Mouse (Mus musculus): ENCODE measurements around the gene Txndc5. TPM values are rescaled to one million over a fixed set of nuclear protein-coding genes. Genes with fewer than 3 reads are reported as not detected.

The Txndc5 gene
- polyA plus RNA-seq (2015; fragmentation: Nextera tagmentation; extraction: Ambion mirVana): 96.2 and 106 TPM in 2 replicates

DNA sequence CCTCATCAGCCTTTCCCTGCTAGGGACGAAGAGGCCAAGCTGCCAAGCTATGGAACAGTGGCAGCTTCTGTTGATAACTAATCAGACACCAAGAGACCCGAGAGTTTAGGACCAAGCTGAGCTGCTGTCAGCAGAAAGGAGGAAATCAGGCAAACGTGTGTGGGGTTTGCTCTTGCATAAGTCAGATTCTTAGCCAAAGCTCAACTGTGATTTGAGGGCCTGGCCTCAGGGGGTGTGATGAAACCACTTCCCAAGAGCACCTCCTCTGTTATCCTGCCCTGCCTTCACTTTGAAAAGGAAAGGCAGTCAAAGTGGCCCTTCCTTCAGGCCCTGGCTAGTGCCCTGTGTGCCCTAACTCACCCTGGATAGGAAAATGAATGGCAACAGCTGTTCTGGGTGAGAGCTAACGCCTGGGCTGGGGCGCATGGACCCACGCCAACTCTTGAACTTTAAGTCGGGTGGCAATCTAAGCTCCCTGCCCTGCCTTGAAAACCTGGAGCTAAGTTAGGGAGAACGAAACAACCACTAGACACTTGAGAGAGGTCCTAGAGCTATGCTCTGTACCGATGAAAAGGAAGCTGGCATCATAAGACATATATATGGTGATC, at the start of gene Txndc5:
Gene Txndc5, minus strand, starts transcription at position 138 of the 608 bp plus-strand sequence.
- peak within 1 kb of the TSS; percentile 96 for H3K4me2 ChIP-seq (replicated peaks; ENCODE audit: low read depth)
- peak within 1 kb of the TSS; percentile 91 for H3K27ac ChIP-seq (ENCODE audit: low read depth, low read length)
- no peaks in the 10 kb centered on the region for H3K9me3 ChIP-seq (ENCODE audit: control insufficient read depth)
- H3K4me1 ChIP-seq (replicated peaks; ENCODE audit: control insufficient read depth, insufficient read depth, low read length): peaks cover 18% of the 10 kb centered on the region
- H3K9ac ChIP-seq (ENCODE audit: low read depth, low read length): peak within 1 kb of the TSS; percentile 88
- no peak for TF ChIP-seq CTCF (IDR thresholded peaks at IDR 0.05; ENCODE audit: low read depth)
- H3K36me3 ChIP-seq (ENCODE audit: control insufficient read depth, insufficient read depth): no peaks in the 10 kb centered on the region
- H3K4me3 ChIP-seq (ENCODE audit: low read depth, low read length): peak within 1 kb of the TSS; percentile 91
- ATAC-seq: 0 out of 2 replicates have a peak, but pooled peaks have one; percentile 18
- 0 out of 2 replicates have a peak, but pooled peaks cover 3% of the 10 kb centered on the region for H3K27me3 ChIP-seq (replicated peaks; ENCODE audit: control insufficient read depth, insufficient read depth, low read length)
- 50% methylated on average over 9 of the region's 9 CpGs for WGBS

DNA sequence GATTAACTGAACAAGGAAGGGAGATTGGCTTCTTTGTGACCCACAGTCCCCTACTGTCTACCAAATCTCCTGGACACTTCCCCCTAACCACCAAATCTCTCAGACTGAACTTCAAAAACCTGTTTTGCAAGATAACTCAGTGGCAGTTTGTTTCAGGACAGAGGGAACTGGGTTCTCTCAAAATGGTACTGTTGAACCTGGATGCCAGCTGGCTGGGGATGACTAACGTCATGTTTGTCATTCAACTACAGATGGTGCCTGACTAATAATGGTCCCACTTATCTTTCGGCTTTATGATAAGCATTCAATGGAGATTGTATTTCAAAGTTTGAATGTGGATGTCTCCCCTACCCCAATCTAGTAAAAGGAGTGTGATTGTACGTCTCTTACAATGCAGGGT, 46.0 kb upstream of the Txndc5 start:
- no peak overlapping the region for H3K4me2 ChIP-seq (replicated peaks; ENCODE audit: low read depth)
- H3K27me3 ChIP-seq (replicated peaks; ENCODE audit: control insufficient read depth, insufficient read depth, low read length): no peaks in the 10 kb centered on the region
- no peaks in the 10 kb centered on the region for H3K4me1 ChIP-seq (replicated peaks; ENCODE audit: control insufficient read depth, insufficient read depth, low read length)
- 52% methylated on average over 3 of the region's 3 CpGs for WGBS
- TF ChIP-seq CTCF (IDR thresholded peaks at IDR 0.05; ENCODE audit: low read depth): no peak
- no peak for ATAC-seq
- H3K9me3 ChIP-seq (ENCODE audit: control insufficient read depth): no peaks in the 10 kb centered on the region
- no peak overlapping the region for H3K9ac ChIP-seq (ENCODE audit: low read depth, low read length)
- no peaks in the 10 kb centered on the region for H3K36me3 ChIP-seq (ENCODE audit: control insufficient read depth, insufficient read depth)
- H3K4me3 ChIP-seq (ENCODE audit: low read depth, low read length): no peak overlapping the region
- H3K27ac ChIP-seq (ENCODE audit: low read depth, low read length): no peak overlapping the region

DNA sequence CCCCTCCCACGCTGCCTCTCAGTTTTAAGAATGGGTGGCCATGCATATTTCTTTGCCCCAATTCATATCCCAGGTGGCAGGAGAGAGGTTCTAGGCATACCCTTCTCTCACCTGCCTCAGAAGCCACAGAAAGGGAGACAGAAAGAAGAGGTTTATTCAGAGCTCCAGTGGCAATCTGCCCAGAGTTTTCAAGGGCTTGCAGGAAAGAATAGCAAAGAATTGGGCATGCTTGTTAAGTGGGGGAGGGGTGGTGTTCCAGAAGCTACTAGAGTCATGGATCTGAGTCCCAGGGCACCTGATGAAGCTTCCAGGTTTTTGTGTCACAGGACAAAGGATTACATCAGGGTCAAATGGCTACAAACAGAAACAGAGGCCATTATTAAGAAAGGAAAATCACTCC, 44.7 kb upstream of the Txndc5 start:
- H3K27ac ChIP-seq (ENCODE audit: low read depth, low read length): no peak overlapping the region
- H3K4me1 ChIP-seq (replicated peaks; ENCODE audit: control insufficient read depth, insufficient read depth, low read length): no peaks in the 10 kb centered on the region
- no peaks in the 10 kb centered on the region for H3K9me3 ChIP-seq (ENCODE audit: control insufficient read depth)
- H3K4me3 ChIP-seq (ENCODE audit: low read depth, low read length): no peak overlapping the region
- ATAC-seq: no peak
- no peaks in the 10 kb centered on the region for H3K36me3 ChIP-seq (ENCODE audit: control insufficient read depth, insufficient read depth)
- H3K9ac ChIP-seq (ENCODE audit: low read depth, low read length): no peak overlapping the region
- 91% methylated on average over 1 of the region's 1 CpGs for whole genome bisulfite sequencing
- H3K4me2 ChIP-seq (replicated peaks; ENCODE audit: low read depth): no peak overlapping the region
- H3K27me3 ChIP-seq (replicated peaks; ENCODE audit: control insufficient read depth, insufficient read depth, low read length): no peaks in the 10 kb centered on the region
- TF ChIP-seq CTCF (IDR thresholded peaks at IDR 0.05; ENCODE audit: low read depth): no peak

DNA sequence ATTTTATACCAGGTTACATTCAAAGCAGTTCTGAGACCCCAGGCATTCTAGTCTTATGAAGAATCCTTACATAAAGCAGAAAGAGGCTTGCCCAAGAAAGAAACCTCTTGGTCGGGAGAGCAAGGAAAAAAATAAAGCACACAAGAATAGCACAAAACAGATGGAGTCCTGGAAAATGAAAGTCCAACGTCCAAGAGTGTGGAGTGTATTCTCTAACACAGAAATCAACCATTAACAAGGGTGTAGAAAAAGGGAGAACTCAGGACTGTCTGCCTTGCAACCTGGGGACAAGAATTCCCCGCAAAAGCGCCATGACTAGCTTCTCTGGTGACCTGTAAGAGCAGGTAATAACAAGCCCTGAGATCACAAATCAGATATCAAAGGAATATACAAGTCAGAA, 36.6 kb upstream of the Txndc5 start:
- H3K4me3 ChIP-seq (ENCODE audit: low read depth, low read length): no peak overlapping the region
- no peak for ATAC-seq
- WGBS: 56% methylated on average over 4 of the region's 4 CpGs

DNA sequence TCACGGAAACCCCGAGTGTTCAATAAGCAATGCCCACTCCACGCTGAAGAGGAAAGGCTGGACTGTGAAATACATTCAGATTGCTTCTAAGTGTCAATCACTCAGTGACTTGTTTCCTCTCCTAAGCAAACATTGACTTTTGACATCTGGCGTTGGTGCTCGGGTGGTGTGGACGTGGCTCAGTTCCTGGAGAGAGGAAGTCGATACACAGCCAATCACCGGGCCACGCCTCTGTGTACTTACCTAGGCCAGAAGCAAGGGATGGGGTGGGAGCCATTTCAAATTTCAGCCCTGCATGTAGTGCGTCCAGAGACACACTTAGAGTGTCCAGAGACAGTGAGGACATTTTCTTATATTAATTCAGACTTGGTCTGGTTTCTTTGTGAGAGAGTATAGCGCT, 26.0 kb upstream of the Txndc5 start:
- Histone ChIP-seq H3K9ac (ENCODE audit: low read depth, low read length) (no peak overlapping the region), H3K4me2 (replicated peaks; ENCODE audit: low read depth) (no peak overlapping the region), H3K27ac (ENCODE audit: low read depth, low read length) (no peak overlapping the region), H3K9me3 (ENCODE audit: control insufficient read depth) (no peaks in the 10 kb centered on the region), H3K27me3 (replicated peaks; ENCODE audit: control insufficient read depth, insufficient read depth, low read length) (no peaks in the 10 kb centered on the region), H3K36me3 (ENCODE audit: control insufficient read depth, insufficient read depth) (no peaks in the 10 kb centered on the region), H3K4me3 (ENCODE audit: low read depth, low read length) (no peak overlapping the region), H3K4me1 (replicated peaks; ENCODE audit: control insufficient read depth, insufficient read depth, low read length) (no peaks in the 10 kb centered on the region)
- ATAC-seq: peak; percentile 86
- TF ChIP-seq CTCF (IDR thresholded peaks at IDR 0.05; ENCODE audit: low read depth): no peak
- whole genome bisulfite sequencing: 48% methylated on average over 11 of the region's 11 CpGs

More for the DNA sequence above, 36.6 kb upstream of the Txndc5 start:
- H3K36me3 ChIP-seq (ENCODE audit: control insufficient read depth, insufficient read depth): no peaks in the 10 kb centered on the region
- H3K27ac ChIP-seq (ENCODE audit: low read depth, low read length): no peak overlapping the region
- H3K4me2 ChIP-seq (replicated peaks; ENCODE audit: low read depth): no peak overlapping the region
- H3K9me3 ChIP-seq (ENCODE audit: control insufficient read depth): no peaks in the 10 kb centered on the region
- H3K4me1 ChIP-seq (replicated peaks; ENCODE audit: control insufficient read depth, insufficient read depth, low read length): no peaks in the 10 kb centered on the region
- no peak overlapping the region for H3K9ac ChIP-seq (ENCODE audit: low read depth, low read length)
- H3K27me3 ChIP-seq (replicated peaks; ENCODE audit: control insufficient read depth, insufficient read depth, low read length): no peaks in the 10 kb centered on the region
- TF ChIP-seq CTCF (IDR thresholded peaks at IDR 0.05; ENCODE audit: low read depth): no peak

DNA sequence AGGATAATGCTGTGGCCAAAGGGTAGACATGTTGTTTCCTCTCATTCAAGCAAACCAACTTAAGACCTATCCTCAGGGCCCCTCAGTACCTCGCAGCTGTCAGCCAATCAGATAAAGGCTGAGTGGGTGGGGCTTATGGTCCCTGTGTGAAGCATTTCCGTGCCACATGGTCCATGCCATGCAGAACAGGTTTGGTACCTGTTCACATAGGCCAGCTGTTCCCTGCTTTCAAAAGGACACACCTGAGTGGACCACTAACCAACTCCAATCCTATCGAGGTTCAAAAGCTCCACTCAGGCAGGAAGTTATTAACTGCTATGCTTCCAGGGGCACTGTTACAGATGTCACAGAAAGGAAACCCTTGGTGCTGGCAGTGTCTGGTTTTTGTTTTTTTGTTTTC, 25.6 kb upstream of the Txndc5 start:
- 34% methylated on average over 3 of the region's 3 CpGs for WGBS
- no peak for TF ChIP-seq CTCF (IDR thresholded peaks at IDR 0.05; ENCODE audit: low read depth)
- Histone ChIP-seq H3K27ac (ENCODE audit: low read depth, low read length) (no peak overlapping the region), H3K36me3 (ENCODE audit: control insufficient read depth, insufficient read depth) (no peaks in the 10 kb centered on the region), H3K9ac (ENCODE audit: low read depth, low read length) (no peak overlapping the region), H3K4me2 (replicated peaks; ENCODE audit: low read depth) (no peak overlapping the region), H3K27me3 (replicated peaks; ENCODE audit: control insufficient read depth, insufficient read depth, low read length) (no peaks in the 10 kb centered on the region), H3K4me3 (ENCODE audit: low read depth, low read length) (no peak overlapping the region), H3K4me1 (replicated peaks; ENCODE audit: control insufficient read depth, insufficient read depth, low read length) (no peaks in the 10 kb centered on the region), H3K9me3 (ENCODE audit: control insufficient read depth) (no peaks in the 10 kb centered on the region)
- peak; percentile 78 for ATAC-seq

Measured in intestine, postnatal 0 days (tissue).